Mouse (Mus musculus) cerebellum, adult 2 months (tissue): ENCODE measurements around the gene Smg6.
A peak's percentile ranks its signal among the peaks of the same experiment; 100 is the strongest.

Source experiments
- CTCF ChIP-seq: fragments of 200-500 bp; IDR thresholded peaks from 2 replicates; pipeline ENCODE4 v1.5.1; 2011; ENCODE audit warnings: low read depth, mild to moderate bottlenecking, control low read depth, low read length, moderate library complexity, borderline replicate concordance; ENCODE audit not compliant: insufficient read depth
- POLR2A ChIP-seq: fragments of 200-500 bp; IDR thresholded peaks from 2 replicates; pipeline ENCODE4 v1.6.1; 2011; ENCODE audit warnings: low read length, control low read depth, borderline replicate concordance; ENCODE audit not compliant: insufficient read depth

GRCm38 (mm10) chr11:75165441-75166192 lies 240.0 kb downstream of the Smg6 start:
- TF ChIP-seq POLR2A (no peak), CTCF (peak; percentile 70)
